Mouse (Mus musculus) kidney, adult 9 months (tissue): ENCODE data around the gene Ppm1h.
A peak's percentile ranks its signal among the peaks of the same experiment; 100 is the strongest.

Experiments used
- DNase-seq: peaks from one replicate; pipeline ENCODE4 v3.0.0; 2022

The Ppm1h gene

DNA sequence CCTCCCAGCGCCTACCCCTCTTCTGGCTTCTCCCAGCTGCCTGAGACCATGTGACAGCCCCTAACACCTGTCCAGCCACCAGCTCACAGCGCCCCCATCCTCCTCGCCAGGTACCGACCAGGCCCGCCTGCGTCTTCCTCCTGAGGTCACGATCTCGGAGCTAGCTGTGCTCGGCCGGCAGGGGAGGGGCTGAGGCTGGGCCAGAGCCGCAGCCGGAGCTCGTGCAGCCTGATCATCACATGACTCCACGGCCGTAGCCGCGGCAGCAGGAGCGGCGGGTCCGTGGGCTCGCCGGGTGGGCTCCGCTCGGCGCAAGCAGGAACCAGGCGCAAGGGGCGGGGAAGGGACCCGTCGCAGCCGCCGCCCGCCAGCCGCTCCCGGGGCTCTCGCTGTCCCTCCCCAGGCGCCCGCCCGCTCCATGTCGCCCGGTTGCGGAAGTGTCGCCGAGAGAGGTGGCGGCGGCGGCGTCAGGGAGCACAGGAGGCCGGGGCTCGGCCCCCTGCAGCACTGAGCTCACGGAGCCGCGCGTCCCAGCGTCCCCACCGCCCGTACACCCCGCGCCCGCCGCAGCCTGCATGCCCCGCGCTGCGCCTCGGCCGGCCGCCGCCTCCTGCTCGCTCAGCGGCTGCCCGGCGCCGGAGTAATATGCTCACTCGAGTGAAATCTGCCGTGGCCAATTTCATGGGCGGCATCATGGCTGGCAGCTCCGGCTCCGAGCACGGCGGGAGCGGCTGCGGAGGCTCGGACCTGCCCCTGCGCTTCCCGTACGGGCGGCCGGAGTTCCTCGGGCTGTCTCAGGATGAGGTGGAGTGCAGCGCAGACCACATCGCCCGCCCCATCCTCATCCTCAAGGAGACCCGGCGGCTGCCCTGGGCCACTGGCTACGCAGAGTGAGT is at the start of gene Ppm1h:
Ppm1h (plus strand) TSS at position 222 of the 896 bp plus-strand sequence.
- peak; percentile 90 for DNase-seq

DNA sequence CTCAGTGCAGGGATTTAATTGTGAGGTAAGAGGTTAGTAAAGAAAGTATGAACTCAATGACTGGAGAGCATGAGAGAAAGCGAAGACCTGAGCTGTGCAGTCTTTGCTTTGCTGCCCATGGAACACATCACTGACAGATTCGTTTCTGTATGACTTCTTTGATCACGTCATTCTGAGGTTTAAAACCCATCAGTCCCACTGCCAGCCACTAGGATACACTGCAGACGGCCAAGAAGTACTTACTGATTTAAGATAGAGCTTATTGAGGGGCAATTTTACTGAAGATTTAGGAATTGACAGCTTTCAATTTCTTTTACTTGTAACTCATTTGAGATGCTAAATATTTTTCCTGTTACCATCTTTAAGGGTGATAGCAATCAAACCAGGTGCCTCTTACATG is 49.6 kb upstream of the Ppm1h start:
- no peak for DNase-seq

DNA sequence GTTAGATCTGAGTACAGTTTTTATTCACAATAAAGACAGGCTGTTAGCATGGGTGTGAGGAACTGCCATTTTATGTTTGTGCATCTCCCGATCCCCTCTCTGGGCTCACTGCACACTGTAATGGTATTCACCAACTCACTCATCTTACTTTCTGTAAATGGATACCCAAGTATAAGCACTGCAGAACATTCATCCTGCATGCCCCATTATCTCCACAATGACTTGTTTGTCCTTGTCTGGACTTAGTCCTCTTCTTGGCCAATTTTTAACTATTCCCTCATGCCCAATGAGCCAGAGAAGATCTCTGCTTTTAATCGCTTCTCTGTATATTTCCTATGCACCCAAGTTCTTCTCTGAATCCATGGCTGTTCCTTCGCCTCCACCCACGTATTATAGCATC is 38.7 kb upstream of the Ppm1h start:
- DNase-seq = peak; percentile 66

DNA sequence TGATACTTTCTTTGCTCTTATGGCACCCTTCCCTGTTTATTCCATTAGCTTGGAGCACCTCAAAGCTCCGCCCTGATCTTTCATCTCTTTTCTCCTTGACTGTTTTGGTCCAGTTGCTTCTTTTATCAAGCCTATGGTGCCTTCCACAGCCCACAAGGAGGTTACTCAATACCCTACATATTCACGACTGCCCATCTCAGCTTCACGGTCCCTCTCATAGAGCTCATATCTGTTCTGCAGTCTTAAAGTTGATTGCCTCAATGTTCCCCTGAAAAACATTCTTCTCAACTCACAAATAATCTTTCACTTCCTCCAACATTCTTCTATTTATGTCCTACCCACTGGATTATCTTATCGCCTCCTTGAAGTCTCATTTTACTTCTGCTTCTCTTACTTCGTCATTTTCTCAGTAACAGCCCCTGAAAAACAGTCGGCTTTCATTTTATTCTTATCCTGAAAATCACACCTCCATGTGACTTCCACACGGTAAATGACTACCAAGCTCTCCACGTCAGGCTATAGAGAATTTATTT is 37.2 kb upstream of the Ppm1h start:
- no peak for DNase-seq

DNA sequence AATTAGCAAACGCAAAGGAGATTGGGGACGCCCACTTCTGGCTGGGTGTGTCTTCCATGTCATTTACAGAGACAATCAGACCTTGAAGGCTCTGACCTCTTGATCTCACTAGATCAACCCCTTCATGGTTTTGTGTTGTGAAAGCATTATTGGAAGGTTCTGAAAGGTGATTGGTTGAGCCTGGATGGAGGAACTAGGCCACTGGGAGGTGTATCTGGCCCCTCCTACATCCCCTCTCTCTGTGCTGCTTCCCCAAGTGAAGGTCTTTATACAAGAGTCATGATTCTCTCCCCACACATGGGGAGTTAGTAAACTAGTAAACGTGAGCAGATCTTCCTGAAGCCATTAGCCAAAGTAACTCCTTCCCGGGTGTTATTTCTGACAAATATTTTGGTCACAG is 36.4 kb upstream of the Ppm1h start:
- no peak for DNase-seq

DNA sequence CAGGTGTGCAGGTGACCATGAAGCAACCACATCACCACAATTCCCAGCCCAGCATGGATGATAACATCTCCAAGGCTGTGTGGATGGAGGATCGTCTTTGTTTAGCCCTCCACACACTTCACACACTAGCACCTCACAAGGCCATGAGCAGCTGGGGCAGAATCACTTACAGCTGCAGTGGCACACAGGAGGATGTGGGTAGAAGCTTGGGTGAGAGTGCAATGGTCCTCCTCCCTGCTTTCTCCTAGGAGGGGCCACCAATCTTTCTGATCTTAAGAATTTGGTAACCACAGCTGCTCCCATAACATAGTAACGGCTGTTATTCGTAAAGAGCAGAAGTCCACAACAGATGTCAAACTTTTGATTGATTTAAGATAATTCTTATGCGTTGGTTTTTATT is 26.6 kb upstream of the Ppm1h start:
- DNase-seq = no peak

DNA sequence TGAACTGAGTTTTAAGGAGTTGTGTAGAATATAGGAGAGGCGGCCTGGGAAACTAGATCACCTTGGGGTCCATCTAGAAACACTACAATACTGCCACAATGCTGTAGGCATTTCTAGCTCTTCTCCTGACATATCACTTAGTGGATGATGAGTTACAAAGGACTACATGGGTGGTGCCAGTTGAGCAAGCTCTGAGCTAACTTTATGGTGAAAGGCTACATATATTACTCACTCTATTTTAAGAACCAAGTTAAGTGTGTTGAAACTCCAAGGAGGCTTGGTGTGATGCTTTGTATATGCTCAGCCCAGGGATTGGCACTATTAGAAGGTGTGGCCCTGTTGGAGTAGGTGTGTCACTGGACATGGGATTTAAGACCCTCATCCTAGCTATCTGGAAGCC is 26.0 kb upstream of the Ppm1h start:
- no peak for DNase-seq

DNA sequence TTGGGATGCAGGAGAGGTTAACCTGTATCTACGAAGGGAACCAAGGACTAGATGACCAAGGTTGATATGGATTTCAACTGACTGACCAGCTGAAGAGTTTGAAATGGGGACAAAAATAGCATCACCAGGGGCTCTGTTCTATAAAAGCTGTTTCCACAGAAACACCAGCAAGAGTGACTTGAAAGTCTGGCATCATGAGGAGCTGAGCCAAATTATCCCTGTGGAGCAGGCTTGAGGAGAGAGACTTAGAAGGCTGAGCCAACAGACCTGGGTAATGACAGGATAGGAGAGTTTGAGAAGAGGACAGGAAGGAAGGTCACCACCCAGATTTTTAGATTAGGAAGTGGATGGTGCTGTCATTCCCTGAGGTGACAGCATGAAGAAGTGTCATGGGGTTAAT is 12.9 kb upstream of the Ppm1h start:
- no peak for DNase-seq

DNA sequence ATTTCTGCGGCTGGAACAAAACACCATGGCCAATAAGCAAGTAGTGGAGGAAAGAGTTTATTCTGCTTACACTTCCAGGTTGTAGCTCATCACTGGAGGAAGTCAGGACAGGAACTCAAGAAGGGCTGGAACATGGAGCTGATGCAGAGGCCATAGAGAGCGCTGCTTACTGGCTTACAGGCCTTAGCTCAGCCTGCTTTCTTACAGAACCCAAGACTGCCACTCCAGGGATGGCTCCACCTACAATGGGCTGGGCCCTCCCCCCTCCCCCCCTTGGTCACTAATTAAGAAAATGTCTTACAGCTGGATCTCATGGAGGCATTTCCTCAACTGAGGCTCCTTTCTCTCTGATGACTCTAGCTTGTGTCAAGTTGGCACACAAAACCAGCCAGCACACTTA is 7.3 kb upstream of the Ppm1h start:
- no peak for DNase-seq

DNA sequence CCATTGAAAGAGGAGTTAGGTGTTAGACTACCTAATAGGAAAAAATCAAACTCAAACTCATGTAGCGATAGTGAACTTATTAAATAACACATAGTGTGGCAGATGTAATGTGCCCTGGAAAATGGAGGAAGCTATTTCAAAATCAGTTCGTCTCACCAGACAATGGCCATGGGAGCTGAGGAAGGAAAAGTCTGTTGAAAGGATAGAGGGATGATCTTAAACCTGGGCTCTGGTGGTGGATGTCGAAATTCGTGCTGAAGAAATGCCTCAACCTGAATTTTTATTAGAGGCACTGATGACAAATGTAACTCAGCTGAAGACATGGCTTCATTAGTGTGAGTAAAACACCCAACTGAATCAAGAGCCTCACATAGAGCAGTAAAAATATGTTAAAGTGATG is 6.5 kb upstream of the Ppm1h start:
- no peak for DNase-seq

DNA sequence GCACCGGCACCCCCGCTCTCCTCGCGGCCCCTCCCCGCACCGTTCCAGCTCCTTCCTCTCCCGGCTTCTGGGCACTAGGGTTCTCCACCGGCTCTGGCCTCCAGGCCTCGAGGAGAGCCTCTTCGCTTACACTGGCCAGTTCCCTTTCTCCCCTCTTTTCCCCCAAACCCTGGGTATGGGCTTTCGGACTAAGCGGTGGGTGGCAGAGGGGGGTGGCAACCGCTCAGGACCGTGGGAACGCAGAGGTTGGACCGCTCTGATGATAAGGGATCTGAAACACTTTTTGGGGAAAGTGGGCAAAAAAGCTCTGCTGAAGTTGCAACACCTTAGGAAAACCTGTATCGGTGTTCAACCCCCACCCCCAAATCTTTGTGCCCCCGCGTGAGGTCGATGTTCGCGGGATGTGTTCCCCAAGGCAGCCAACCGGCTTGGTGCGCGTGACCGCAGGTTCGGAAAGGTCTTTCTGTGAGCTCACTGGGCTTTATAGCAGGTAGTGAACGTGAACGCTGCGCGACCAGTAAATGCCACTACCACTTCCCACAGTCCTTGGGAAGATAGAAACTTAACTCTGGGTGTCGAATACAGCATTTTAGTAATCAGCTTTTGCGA is 979 bp downstream of the Ppm1h start:
- peak; percentile 55 for DNase-seq

DNA sequence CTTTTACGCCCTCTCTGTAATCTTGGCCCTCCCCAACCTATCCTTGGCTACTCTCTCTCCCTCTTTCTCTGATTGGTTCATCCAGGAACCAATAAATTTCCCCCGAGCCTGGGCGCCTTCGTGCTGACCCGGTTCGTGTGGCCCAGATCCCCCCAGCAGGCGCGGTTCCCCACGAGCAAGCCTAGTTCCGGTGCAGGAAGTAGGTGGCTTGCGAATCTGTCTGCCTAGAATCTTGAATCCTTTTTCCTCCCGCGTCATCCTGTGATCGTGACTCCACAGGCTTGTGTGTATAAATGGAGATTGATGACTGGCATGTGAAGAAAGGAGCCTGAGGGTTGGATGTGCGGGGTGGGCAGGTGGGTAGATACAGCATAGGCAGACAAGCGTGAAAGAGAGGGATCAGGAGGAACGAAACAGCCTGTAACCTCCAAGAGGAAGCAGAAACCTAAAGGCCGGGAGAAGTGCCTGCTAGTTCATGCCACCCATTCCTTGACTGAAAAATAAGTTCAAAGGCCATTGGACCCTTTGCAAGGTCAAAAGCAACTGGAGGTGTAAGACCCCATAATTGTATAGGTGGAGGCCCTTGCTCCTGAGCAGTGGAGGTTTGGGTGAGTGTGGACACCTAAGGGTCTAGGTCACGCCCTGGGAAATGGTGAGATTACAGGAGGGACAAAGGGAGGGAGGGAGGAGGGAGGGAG is 2.0 kb downstream of the Ppm1h start:
- DNase-seq = peak; percentile 35

DNA sequence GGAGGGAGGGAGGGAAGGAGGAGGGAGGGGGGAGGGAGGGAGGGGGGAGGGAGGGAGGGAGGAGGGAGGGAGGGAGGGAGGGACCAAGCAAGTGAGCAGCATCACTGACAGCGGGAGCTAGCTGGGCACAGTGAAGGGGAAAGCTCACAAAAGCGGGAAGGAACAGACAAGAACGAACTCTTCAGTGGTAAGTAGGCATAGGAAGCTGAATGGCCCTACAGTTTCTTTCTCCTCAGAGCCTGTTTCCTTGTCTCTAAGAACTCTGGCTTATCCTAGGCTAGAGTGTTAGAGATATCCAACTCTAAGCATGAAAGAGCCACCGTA is 2.5 kb downstream of the Ppm1h start:
- DNase-seq = no peak

DNA sequence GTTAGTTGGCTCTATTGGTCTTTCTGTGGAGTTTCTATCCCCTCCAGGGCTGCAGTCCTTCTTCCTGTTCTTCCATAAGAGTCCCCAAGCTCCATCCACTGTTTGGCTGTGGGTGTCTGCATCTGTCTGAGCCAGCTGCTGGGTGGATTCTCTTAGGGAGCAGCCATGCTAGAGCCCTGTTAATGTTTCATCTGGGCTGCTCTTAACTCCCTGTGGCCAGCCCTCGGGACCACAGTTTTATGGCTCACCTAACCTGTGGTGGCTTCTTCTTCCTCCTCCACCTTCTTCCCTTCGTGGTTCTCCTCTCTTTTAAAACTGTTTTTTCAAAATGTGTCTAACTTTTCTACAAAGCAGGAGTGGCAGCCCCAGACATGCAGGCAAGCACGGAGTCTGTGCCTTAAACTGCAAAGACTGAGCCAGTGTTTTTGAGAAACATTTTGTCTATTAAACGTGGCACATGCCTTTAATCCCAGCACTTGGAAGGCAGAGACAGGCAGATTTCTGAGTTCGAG is 5.3 kb downstream of the Ppm1h start:
- DNase-seq = peak; percentile 28

DNA sequence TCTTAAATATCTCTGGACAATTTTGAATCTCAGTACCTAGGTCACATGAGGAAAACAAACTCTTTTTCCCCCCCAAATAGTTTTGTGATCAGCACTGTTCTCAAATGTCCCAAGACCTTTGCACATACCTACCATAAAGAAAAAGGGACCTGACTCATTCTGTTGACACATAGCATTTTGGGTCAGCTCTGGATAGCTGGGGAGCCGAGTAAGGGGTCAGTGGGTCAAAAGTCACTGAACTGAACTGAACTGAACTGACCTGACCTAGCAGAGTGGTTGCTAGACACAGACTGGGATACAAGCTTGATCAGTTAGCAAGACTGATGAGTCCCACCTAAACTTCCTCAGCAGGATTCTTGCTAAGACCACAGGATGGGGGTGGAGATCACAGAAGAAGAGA is 6.7 kb downstream of the Ppm1h start:
- DNase-seq = no peak

DNA sequence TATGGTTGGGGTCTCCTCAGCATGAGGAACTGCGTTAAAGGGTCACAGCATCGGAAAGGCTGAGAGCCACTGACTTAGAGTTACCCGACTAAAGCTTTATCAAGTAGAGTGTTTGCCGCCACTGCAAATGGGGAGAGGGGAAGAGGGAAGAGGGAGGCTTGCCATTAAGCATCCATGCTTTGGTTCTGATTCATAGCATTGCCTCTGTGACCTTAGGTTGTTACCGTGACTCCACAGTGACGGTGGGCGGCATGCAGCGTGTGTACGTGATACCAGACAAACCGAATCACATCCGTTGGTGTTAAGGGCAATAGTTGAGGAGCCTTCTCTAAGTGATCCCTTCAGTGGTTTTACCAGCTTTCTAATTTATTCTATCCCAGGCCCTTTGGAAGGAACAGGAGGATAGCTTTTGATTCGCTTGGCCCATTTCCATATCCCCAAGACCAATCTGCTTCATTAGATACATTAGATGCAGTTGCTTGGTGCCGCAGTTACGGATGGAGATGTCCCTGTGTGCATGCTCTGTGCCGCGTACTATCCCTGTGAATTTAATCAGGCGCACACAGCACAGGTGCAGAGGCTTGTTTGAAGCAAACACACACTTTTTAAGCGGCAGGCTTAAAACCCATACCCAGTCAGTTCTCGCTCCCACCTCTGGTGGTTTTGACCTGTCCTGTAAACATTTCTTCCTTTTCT is 7.4 kb downstream of the Ppm1h start:
- no peak for DNase-seq

DNA sequence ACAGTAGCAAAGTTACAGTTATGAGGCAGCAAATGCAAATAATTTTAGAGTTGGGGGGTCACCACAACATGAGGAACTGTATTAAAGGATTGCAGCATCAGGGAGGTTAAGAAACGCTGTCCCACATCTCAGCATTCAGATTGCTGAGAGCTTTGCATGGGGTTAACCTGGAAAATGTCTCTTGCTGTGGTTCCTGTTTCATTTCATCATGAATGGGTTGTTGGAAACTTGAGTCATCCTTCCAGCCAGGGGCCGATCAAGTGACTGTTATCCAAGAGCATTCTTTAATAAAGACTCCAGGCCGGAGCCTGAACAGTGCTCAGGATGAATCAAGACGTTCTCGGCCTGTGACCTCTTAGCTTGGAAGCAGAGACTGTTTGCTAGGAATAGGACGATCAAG is 12.1 kb downstream of the Ppm1h start:
- no peak for DNase-seq

DNA sequence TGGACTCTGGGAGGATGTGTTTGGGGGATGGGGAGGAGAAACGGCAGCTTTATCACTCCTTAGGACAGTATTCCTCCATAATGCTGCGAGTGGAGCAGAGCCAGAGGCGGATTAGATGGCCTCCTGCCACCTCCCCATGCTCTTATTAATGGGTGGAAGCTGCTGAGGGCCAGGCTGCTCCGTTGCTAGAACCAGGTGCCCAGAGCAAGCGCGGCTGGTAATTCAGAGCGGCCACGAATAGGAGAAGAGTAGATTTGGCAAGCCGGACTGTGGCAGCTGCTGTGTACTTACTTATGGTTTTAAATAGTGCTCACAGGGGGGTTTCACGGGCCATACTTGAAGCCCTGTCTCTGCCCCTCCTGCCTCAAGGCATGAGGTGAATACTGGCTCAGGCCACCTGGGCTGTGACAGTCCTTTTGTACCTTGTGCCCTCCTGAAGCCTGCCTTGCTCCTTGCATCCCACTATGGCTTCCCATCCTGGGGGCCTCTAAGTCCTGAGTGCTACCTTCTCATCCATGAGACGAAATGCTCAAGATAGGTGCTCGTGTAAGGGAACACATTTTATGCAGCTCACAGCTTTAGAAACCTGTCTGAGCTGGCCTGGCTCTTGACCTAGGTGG is 14.7 kb downstream of the Ppm1h start:
- DNase-seq = no peak

DNA sequence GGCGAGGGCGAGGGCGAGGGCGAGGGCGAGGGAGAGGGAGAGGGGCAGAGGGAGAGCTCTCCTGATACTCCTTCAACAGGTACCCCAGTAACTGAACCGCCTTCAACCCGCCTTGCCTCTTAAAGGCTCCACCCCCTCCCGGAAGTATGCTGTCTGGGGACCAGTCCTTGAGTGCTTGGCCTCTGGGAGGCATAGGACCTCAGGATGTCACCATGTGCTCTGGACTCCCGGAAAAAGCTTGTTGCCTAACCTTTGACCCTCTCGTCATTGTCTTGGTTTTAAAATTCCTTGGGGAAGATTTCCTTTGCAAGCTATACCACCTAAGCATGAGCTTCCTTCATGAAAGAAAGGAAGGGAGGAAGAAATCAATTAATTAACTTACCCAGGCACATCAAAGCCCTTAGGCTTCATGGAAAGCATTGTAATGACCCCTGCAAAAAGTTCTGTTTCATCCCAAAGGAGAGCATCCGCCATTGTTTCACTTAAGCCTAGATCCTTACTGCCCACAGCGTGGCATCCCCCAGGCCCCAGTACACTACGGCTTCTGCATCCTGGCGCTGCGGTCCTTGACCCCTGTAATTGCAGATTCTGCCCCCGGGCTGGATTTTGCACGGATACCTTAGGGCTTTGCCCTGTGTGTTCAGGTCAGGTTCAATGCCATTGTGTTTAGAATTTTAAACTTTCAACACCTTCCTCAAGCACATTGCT is 15.5 kb downstream of the Ppm1h start:
- no peak for DNase-seq

DNA sequence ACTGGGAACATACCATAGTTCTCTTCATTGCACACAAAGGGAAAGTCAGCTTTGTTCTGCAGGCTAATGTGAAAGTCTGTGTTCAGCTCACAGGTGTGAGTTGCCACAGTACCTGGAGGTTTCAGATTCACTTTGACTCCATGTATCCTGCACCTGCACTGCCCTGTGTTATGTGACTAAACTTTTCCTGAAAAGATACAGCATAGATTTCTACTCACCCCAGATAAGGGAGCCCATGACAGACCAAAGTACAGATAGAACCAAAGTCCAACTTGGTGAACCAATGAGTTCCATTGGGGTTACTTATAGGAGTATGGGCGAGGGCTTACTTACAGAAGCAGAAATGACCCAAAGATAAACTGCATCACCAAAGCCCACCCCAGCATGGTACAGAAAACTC is 17.8 kb downstream of the Ppm1h start:
- no peak for DNase-seq

DNA sequence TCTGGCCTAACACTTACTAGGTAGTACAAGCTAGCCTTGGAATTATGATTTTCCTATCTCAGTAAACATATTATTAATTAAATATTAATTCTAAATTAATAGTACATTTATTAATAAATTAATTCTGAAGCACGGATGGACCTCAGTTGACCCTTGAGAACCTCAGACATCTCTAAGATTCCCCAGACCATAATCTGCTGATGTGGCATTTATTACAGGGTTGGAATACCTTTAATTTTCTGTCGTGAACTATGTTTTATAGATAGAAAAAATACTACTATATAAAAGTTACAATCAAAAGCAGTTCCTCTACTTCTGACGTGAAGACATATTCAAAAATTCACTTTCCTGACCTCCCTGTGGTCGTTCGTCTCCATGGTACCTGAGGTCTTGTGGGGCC is 19.8 kb downstream of the Ppm1h start:
- DNase-seq = no peak

DNA sequence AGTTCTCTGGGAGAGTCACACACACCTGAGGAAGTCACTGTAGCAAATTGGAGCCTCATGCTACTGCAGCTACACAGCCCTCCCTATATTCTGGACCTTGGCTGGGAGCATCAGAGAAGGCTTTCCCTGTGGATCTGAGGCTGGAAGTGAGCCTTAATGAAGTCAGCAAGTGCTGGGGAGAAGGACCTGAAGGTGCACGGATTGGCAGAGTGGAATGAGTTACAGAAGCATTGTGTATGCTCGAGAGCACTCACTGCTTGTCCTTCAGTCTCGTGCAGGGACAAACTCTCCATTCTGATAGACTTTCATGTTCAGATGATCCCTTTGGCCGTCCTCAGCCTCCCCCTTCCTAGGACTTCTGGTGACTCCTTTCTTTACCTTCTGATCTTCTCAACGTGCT is 26.3 kb downstream of the Ppm1h start:
- no peak for DNase-seq
